ENCODE assay signal across 17 mouse cellular contexts in genomic region chr1:171839488-171839887, GRCm38 (mm10). TPM values are rescaled to one million over a fixed set of nuclear protein-coding genes. Genes with fewer than 3 reads are reported as not detected.
DNase-seq lines count a peak whose midpoint lies in the region; ATAC-seq and TF ChIP-seq lines count a peak whose summit lies in the region.
"Had no signal": no experiment of that assay in that cellular context is flagged by ENCODE, and none has a peak within 500 bp of the region (broad histone marks: within the 10 kb centered on the region; RNA-seq: fewer than 3 reads in every experiment).

Cd84 (plus strand) TSS chr1:171839697.

- H3K27ac ChIP-seq in layer of hippocampus, adult 2 months, result 0 out of 2 replicates have a peak within 1 kb of the TSS, but pooled peaks have one; percentile 3
- no peak within 1 kb of the TSS for H3K27ac ChIP-seq in gastrocnemius, adult 2 months
- H3K27ac ChIP-seq: embryonic facial prominence, embryonic 10.5 days; midbrain, embryonic 12.5 days; stomach, postnatal 0 days had no signal

- intact Hi-C loops in gastrocnemius, adult 2 months (cut with DNase I), result no loop called here

- DNase-seq in layer of hippocampus, adult 2 months (ENCODE audit: low spot score in 2 of 2), result no peak
- no peak for DNase-seq in layer of hippocampus, postnatal 36 days
- no peak for DNase-seq in yolk sac, embryonic 10.5 days (ENCODE audit: low spot score)
- DNase-seq in Muller cell, postnatal 12 days (ENCODE audit: inconsistent ontology term), result no peak
- DNase-seq in gastrocnemius, adult 2 months, result no peak
- DNase-seq: B cell, adult 2 months; cerebellum, adult 9-10 months; gastrocnemius, postnatal 36 days; heart, postnatal 36 days; lung, embryonic 14.5 days had no signal

- H3K4me3 ChIP-seq in layer of hippocampus, adult 2 months, result no peak within 1 kb of the TSS
- H3K4me3 ChIP-seq in gastrocnemius, adult 2 months, result no peak within 1 kb of the TSS; the same call in 1 of the 2 replicates
- H3K4me3 ChIP-seq: embryonic facial prominence, embryonic 10.5 days; midbrain, embryonic 12.5 days had no signal

- no peak for TF ChIP-seq CTCF in layer of hippocampus, adult 2 months (conservative IDR thresholded peaks at IDR 0.05)
- no peak for TF ChIP-seq CTCF in gastrocnemius, adult 2 months (IDR thresholded peaks at IDR 0.05)

- no peak for ATAC-seq in activated CD4-positive, CD25-positive, alpha-beta regulatory T cell, adult 4 months
- ATAC-seq in inflammation-experienced regulatory T-cells, adult 6 months, result no peak
- peak; percentile 45 for ATAC-seq in megakaryocyte progenitor cell, adult 5-6 weeks (replicated peaks; ENCODE audit: poor library complexity)

RNA-seq across cellular contexts. Expression of gene Cd84, which starts in this region (rescaled TPM):
- 1 to 10 TPM; 1.9 to 2.1 TPM for total RNA-seq in layer of hippocampus, adult 2 months (2021)
- 1 to 10 TPM; 1.6 to 2.0 TPM for total RNA-seq in layer of hippocampus, postnatal 36 days (2021)
- 100 to 1,000 TPM; 173 to 208 TPM for polyA plus RNA-seq in activated CD4-positive, CD25-positive, alpha-beta regulatory T cell, adult 4 months (2017; shearing (Covaris generic))
- polyA plus RNA-seq in inflammation-experienced regulatory T-cells, adult 6 months (2017; shearing (Covaris generic)), result 100 to 1,000 TPM; 219 to 268 (median 234) TPM
- 34.0 and 36.0 TPM in 2 replicates for total RNA-seq in megakaryocyte progenitor cell, adult 5-6 weeks (2015)
- 47.9 and 55.2 TPM in 2 replicates for total RNA-seq in megakaryocyte progenitor cell, adult 5-6 weeks (2017)
- under 1 TPM; 0.28 to 0.70 TPM for total RNA-seq in gastrocnemius, adult 2 months (2021)
- polyA plus RNA-seq: G1E had no signal

Comparison
In these comparisons a context has a peak if more than half of its experiments do, and no peak if none do; other contexts are left out.
1. RNA of gene Cd84 (total RNA-seq): 34.0 to 55.2 TPM in megakaryocyte progenitor cell, adult 5-6 weeks; 1.9 to 2.1 TPM in layer of hippocampus, adult 2 months, 1.6 to 2.0 TPM in layer of hippocampus, postnatal 36 days and 0.28 to 0.70 TPM in gastrocnemius, adult 2 months; every median in the first group is over 10 times any median in the second.